Mouse (Mus musculus): ENCODE results near the gene Klhl41. TPM values are rescaled to one million over a fixed set of nuclear protein-coding genes. Genes with fewer than 3 reads are reported as not detected.

Klhl41 gene
- polyA plus RNA-seq, 2 experiments: 0.04 TPM; not detected in 1

- Histone ChIP-seq H3K4me3 (ENCODE audit: insufficient read depth in 1 of 2, low read depth in 2 of 2, low read length in 2 of 2) (peak overlapping the region; percentile 84 to 96), H3K9me3 (ENCODE audit: control insufficient read depth, low read length) (no peaks in the 10 kb centered on the region), H3K27ac (peak overlapping the region; percentile 9), H3K27me3 (ENCODE audit: control insufficient read depth, insufficient read depth, low read length) (no peaks in the 10 kb centered on the region), H3K4me1 (replicated peaks; ENCODE audit: control insufficient read depth in 2 of 2, insufficient read depth in 2 of 2, low read length in 1 of 2) (peaks cover 7 to 9% of the 10 kb centered on the region in 2 experiments), H3K4me2 (ENCODE audit: low read depth) (peak overlapping the region; percentile 79), H3K9ac (replicated peaks) (peak overlapping the region; percentile 95), H3K36me3 (replicated peaks; ENCODE audit: control insufficient read depth, insufficient read depth, low read depth) (no peaks in the 10 kb centered on the region)
- ATAC-seq (ENCODE audit: insufficient read depth) (no peak), DNase-seq (ENCODE audit: low read depth in 3 of 3, low spot score in 3 of 3) (no peak)
- TF ChIP-seq CTCF (IDR thresholded peaks at IDR 0.05; ENCODE audit: low read depth) (no peak), EP300 (IDR thresholded peaks at IDR 0.05; ENCODE audit: low read depth) (no peak)
- WGBS (ENCODE audit: insufficient replicate concordance): under 1% methylated on average over 13 of the region's 13 CpGs
These were observed 53.6 kb downstream of the Klhl41 start for GRCm38 (mm10) chr2:69723519-69723825.

Other genes starting within 250 kb of the Klhl41 start
- 0.04 and 0.07 TPM in 2 replicates for gene Lrp2, start 84.1 kb upstream of the Klhl41 start, polyA plus RNA-seq (2012; rRNA removed)
- 0.10 and 0.11 TPM in 2 replicates for gene Lrp2, start 84.1 kb upstream of the Klhl41 start, polyA plus RNA-seq (2014; fragmentation: Nextera tagmentation; extraction: Ambion mirVana)
- gene Bbs5, start 22.9 kb upstream of the Klhl41 start, polyA plus RNA-seq (2012; rRNA removed): 1.6 and 1.8 TPM in 2 replicates
- 3.2 and 3.4 TPM in 2 replicates for gene Bbs5, start 22.9 kb upstream of the Klhl41 start, polyA plus RNA-seq (2014; fragmentation: Nextera tagmentation; extraction: Ambion mirVana)
- 2.1 and 3.2 TPM in 2 replicates for gene Fastkd1, start 43.4 kb downstream of the Klhl41 start, polyA plus RNA-seq (2012; rRNA removed)
- 3.5 and 4.6 TPM in 2 replicates for gene Fastkd1, start 43.4 kb downstream of the Klhl41 start, polyA plus RNA-seq (2014; fragmentation: Nextera tagmentation; extraction: Ambion mirVana)
- 5.5 and 10.0 TPM in 2 replicates for gene Ppig, start 52.4 kb downstream of the Klhl41 start, polyA plus RNA-seq (2012; rRNA removed)
- gene Ppig, start 52.4 kb downstream of the Klhl41 start, polyA plus RNA-seq (2014; fragmentation: Nextera tagmentation; extraction: Ambion mirVana): 58.7 and 60.2 TPM in 2 replicates
- gene Ccdc173, start 119.5 kb downstream of the Klhl41 start, polyA plus RNA-seq (2012; rRNA removed): 0.06 and 0.18 TPM in 2 replicates
- 0.14 and 0.25 TPM in 2 replicates for gene Ccdc173, start 119.5 kb downstream of the Klhl41 start, polyA plus RNA-seq (2014; fragmentation: Nextera tagmentation; extraction: Ambion mirVana)
- 2.6 and 9.2 TPM in 2 replicates for gene Phospho2, start 119.5 kb downstream of the Klhl41 start, polyA plus RNA-seq (2012; rRNA removed)
- gene Phospho2, start 119.5 kb downstream of the Klhl41 start, polyA plus RNA-seq (2014; fragmentation: Nextera tagmentation; extraction: Ambion mirVana): 14.8 and 15.1 TPM in 2 replicates
- 8.0 and 12.0 TPM in 2 replicates for gene Klhl23, start 151.8 kb downstream of the Klhl41 start, polyA plus RNA-seq (2012; rRNA removed)
- 15.7 and 15.9 TPM in 2 replicates for gene Klhl23, start 151.8 kb downstream of the Klhl41 start, polyA plus RNA-seq (2014; fragmentation: Nextera tagmentation; extraction: Ambion mirVana)
- 26.2 and 76.5 TPM in 2 replicates for gene Ssb, start 191.4 kb downstream of the Klhl41 start, polyA plus RNA-seq (2012; rRNA removed)
- 161 and 170 TPM in 2 replicates for gene Ssb, start 191.4 kb downstream of the Klhl41 start, polyA plus RNA-seq (2014; fragmentation: Nextera tagmentation; extraction: Ambion mirVana)
- gene Mettl5, start 215.5 kb downstream of the Klhl41 start, polyA plus RNA-seq (2012; rRNA removed): 5.7 and 9.4 TPM in 2 replicates
- gene Mettl5, start 215.5 kb downstream of the Klhl41 start, polyA plus RNA-seq (2014; fragmentation: Nextera tagmentation; extraction: Ambion mirVana): 33.2 and 35.4 TPM in 2 replicates
- 6.4 and 8.0 TPM in 2 replicates for gene Ubr3, start 227.1 kb downstream of the Klhl41 start, polyA plus RNA-seq (2012; rRNA removed)
- gene Ubr3, start 227.1 kb downstream of the Klhl41 start, polyA plus RNA-seq (2014; fragmentation: Nextera tagmentation; extraction: Ambion mirVana): 5.8 and 5.9 TPM in 2 replicates